Mouse (Mus musculus): Measurements from ENCODE around the gene Ly6g6c. TPM values are rescaled to one million over a fixed set of nuclear protein-coding genes. Genes with fewer than 3 reads are reported as not detected.

Ly6g6c gene
- polyA plus RNA-seq, 1 experiment: 4.0 TPM

- Histone ChIP-seq H3K4me3 (ENCODE audit: low read depth, low read length) (no peak overlapping the region), H3K4me1 (ENCODE audit: control insufficient read depth, insufficient read depth, low read length) (no peaks in the 10 kb centered on the region), H3K36me3 (ENCODE audit: control insufficient read depth, insufficient read depth, low read length, poor library complexity, severe bottlenecking) (no peaks in the 10 kb centered on the region), H3K9ac (ENCODE audit: low read depth, poor library complexity, severe bottlenecking) (no peak overlapping the region), H3K9me3 (replicated peaks; ENCODE audit: control insufficient read depth, insufficient read depth, low read length, poor library complexity, severe bottlenecking) (no peaks in the 10 kb centered on the region), H3K27me3 (ENCODE audit: control insufficient read depth, insufficient read depth, low read length, poor library complexity, severe bottlenecking) (no peaks in the 10 kb centered on the region), H3K27ac (ENCODE audit: insufficient read depth, low read length) (no peak overlapping the region)
- TF ChIP-seq CTCF (IDR thresholded peaks at IDR 0.05; ENCODE audit: low read depth, low read length) (peak; percentile 75), EP300 (IDR thresholded peaks at IDR 0.05; ENCODE audit: insufficient read depth, low read depth, low read length) (no peak), POLR2A (IDR thresholded peaks at IDR 0.05; ENCODE audit: insufficient read depth, low read length) (no peak)
Measured at GRCm38 (mm10) chr17:35105740-35106389, 40.7 kb downstream of the Ly6g6c start.

GRCm38 (mm10) chr17:35106522-35106921, 41.3 kb downstream of the Ly6g6c start:
- H3K36me3 ChIP-seq (ENCODE audit: control insufficient read depth, insufficient read depth, low read length, poor library complexity, severe bottlenecking): no peaks in the 10 kb centered on the region
- no peaks in the 10 kb centered on the region for H3K9me3 ChIP-seq (replicated peaks; ENCODE audit: control insufficient read depth, insufficient read depth, low read length, poor library complexity, severe bottlenecking)
- H3K27me3 ChIP-seq (ENCODE audit: control insufficient read depth, insufficient read depth, low read length, poor library complexity, severe bottlenecking): no peaks in the 10 kb centered on the region
- no peak overlapping the region for H3K9ac ChIP-seq (ENCODE audit: low read depth, poor library complexity, severe bottlenecking)
- H3K4me1 ChIP-seq (ENCODE audit: control insufficient read depth, insufficient read depth, low read length): no peaks in the 10 kb centered on the region
- TF ChIP-seq POLR2A (IDR thresholded peaks at IDR 0.05; ENCODE audit: insufficient read depth, low read length): no peak
- TF ChIP-seq EP300 (IDR thresholded peaks at IDR 0.05; ENCODE audit: insufficient read depth, low read depth, low read length): no peak
- no peak overlapping the region for H3K4me3 ChIP-seq (ENCODE audit: low read depth, low read length)
- no peak overlapping the region for H3K27ac ChIP-seq (ENCODE audit: insufficient read depth, low read length)

- no peak within 1 kb of the TSS for H3K9ac ChIP-seq (ENCODE audit: low read depth, poor library complexity, severe bottlenecking)
Measured at GRCm38 (mm10) chr17:35108097-35108496, 42.9 kb downstream of the Ly6g6c start, which contains the start of gene Ly6g5c. Gene Ly6g5c (plus strand): TSS chr17:35108279.

GRCm38 (mm10) chr17:35111774-35112173, 46.6 kb downstream of the Ly6g6c start:
- Histone ChIP-seq H3K9ac (ENCODE audit: low read depth, poor library complexity, severe bottlenecking) (no peak overlapping the region), H3K4me3 (ENCODE audit: low read depth, low read length) (no peak overlapping the region), H3K27me3 (ENCODE audit: control insufficient read depth, insufficient read depth, low read length, poor library complexity, severe bottlenecking) (no peaks in the 10 kb centered on the region), H3K9me3 (replicated peaks; ENCODE audit: control insufficient read depth, insufficient read depth, low read length, poor library complexity, severe bottlenecking) (no peaks in the 10 kb centered on the region), H3K27ac (ENCODE audit: insufficient read depth, low read length) (no peak overlapping the region), H3K4me1 (ENCODE audit: control insufficient read depth, insufficient read depth, low read length) (no peaks in the 10 kb centered on the region), H3K36me3 (ENCODE audit: control insufficient read depth, insufficient read depth, low read length, poor library complexity, severe bottlenecking) (peaks cover 7% of the 10 kb centered on the region; the same call in 1 of the 2 replicates)
- no peak for TF ChIP-seq EP300 (IDR thresholded peaks at IDR 0.05; ENCODE audit: insufficient read depth, low read depth, low read length)
- no peak for TF ChIP-seq CTCF (IDR thresholded peaks at IDR 0.05; ENCODE audit: low read depth, low read length)

More at GRCm38 (mm10) chr17:35108097-35108496, 42.9 kb downstream of the Ly6g6c start, which contains the start of gene Ly6g5c:
- no peak within 1 kb of the TSS for H3K27ac ChIP-seq (ENCODE audit: insufficient read depth, low read length)
- no peaks in the 10 kb centered on the region for H3K9me3 ChIP-seq (replicated peaks; ENCODE audit: control insufficient read depth, insufficient read depth, low read length, poor library complexity, severe bottlenecking)
- H3K27me3 ChIP-seq (ENCODE audit: control insufficient read depth, insufficient read depth, low read length, poor library complexity, severe bottlenecking): no peaks in the 10 kb centered on the region
- TF ChIP-seq CTCF (IDR thresholded peaks at IDR 0.05; ENCODE audit: low read depth, low read length): no peak
- no peak for TF ChIP-seq EP300 (IDR thresholded peaks at IDR 0.05; ENCODE audit: insufficient read depth, low read depth, low read length)
- no peak for TF ChIP-seq POLR2A (IDR thresholded peaks at IDR 0.05; ENCODE audit: insufficient read depth, low read length)
- H3K36me3 ChIP-seq (ENCODE audit: control insufficient read depth, insufficient read depth, low read length, poor library complexity, severe bottlenecking): no peaks in the 10 kb centered on the region
- no peaks in the 10 kb centered on the region for H3K4me1 ChIP-seq (ENCODE audit: control insufficient read depth, insufficient read depth, low read length)
- H3K4me3 ChIP-seq (ENCODE audit: low read depth, low read length): no peak within 1 kb of the TSS

GRCm38 (mm10) chr17:35115046-35116019, 50.1 kb downstream of the Ly6g6c start, which contains the start of gene Ly6g5b:
Gene Ly6g5b (minus strand): TSS chr17:35115428.
- H3K4me3 ChIP-seq (ENCODE audit: low read depth, low read length): no peak within 1 kb of the TSS
- H3K4me1 ChIP-seq (ENCODE audit: control insufficient read depth, insufficient read depth, low read length): no peaks in the 10 kb centered on the region
- no peaks in the 10 kb centered on the region for H3K27me3 ChIP-seq (ENCODE audit: control insufficient read depth, insufficient read depth, low read length, poor library complexity, severe bottlenecking)
- TF ChIP-seq CTCF (IDR thresholded peaks at IDR 0.05; ENCODE audit: low read depth, low read length) (peak; percentile 45), EP300 (IDR thresholded peaks at IDR 0.05; ENCODE audit: insufficient read depth, low read depth, low read length) (no peak)
- H3K36me3 ChIP-seq (ENCODE audit: control insufficient read depth, insufficient read depth, low read length, poor library complexity, severe bottlenecking): peaks cover 19% of the 10 kb centered on the region
- no peaks in the 10 kb centered on the region for H3K9me3 ChIP-seq (replicated peaks; ENCODE audit: control insufficient read depth, insufficient read depth, low read length, poor library complexity, severe bottlenecking)
- no peak within 1 kb of the TSS for H3K27ac ChIP-seq (ENCODE audit: insufficient read depth, low read length)
- H3K9ac ChIP-seq (ENCODE audit: low read depth, poor library complexity, severe bottlenecking): no peak within 1 kb of the TSS

Other genes with a start within 250 kb of the Ly6g6c start
- gene Stk19, start 228.4 kb upstream of the Ly6g6c start, polyA plus RNA-seq (2011; ENCODE audit: insufficient read depth, insufficient read length, low read depth, missing spikeins): 18.7 and 25.8 TPM in 2 replicates
- 22.6 and 24.5 TPM in 2 replicates for gene Dxo, start 228.4 kb upstream of the Ly6g6c start, polyA plus RNA-seq (2011; ENCODE audit: insufficient read depth, insufficient read length, low read depth, missing spikeins)
- gene Skiv2l, start 215.2 kb upstream of the Ly6g6c start, polyA plus RNA-seq (2011; ENCODE audit: insufficient read depth, insufficient read length, low read depth, missing spikeins): 12.7 and 13.1 TPM in 2 replicates
- 53.0 and 63.6 TPM in 2 replicates for gene Nelfe, start 215.0 kb upstream of the Ly6g6c start, polyA plus RNA-seq (2011; ENCODE audit: insufficient read depth, insufficient read length, low read depth, missing spikeins)
- gene Cfb, start 202.9 kb upstream of the Ly6g6c start, polyA plus RNA-seq (2011; ENCODE audit: insufficient read depth, insufficient read length, low read depth, missing spikeins): not detected in 2 replicates
- 22.8 and 24.7 TPM in 2 replicates for gene Zbtb12, start 185.9 kb upstream of the Ly6g6c start, polyA plus RNA-seq (2011; ENCODE audit: insufficient read depth, insufficient read length, low read depth, missing spikeins)
- 0.41 TPM in 1 of 2 replicates, not detected in the other for gene Gm20547, start 183.3 kb upstream of the Ly6g6c start, polyA plus RNA-seq (2011; ENCODE audit: insufficient read depth, insufficient read length, low read depth, missing spikeins)
- gene C2, start 167.1 kb upstream of the Ly6g6c start, polyA plus RNA-seq (2011; ENCODE audit: insufficient read depth, insufficient read length, low read depth, missing spikeins): 9.9 and 10.8 TPM in 2 replicates
- 60.9 and 75.4 TPM in 2 replicates for gene Ehmt2, start 166.9 kb upstream of the Ly6g6c start, polyA plus RNA-seq (2011; ENCODE audit: insufficient read depth, insufficient read length, low read depth, missing spikeins)
- 5.3 and 5.8 TPM in 2 replicates for gene Slc44a4, start 150.9 kb upstream of the Ly6g6c start, polyA plus RNA-seq (2011; ENCODE audit: insufficient read depth, insufficient read length, low read depth, missing spikeins)
- gene Neu1, start 134.1 kb upstream of the Ly6g6c start, polyA plus RNA-seq (2011; ENCODE audit: insufficient read depth, insufficient read length, low read depth, missing spikeins): 13.6 and 15.1 TPM in 2 replicates
- gene Hspa1b, start 106.2 kb upstream of the Ly6g6c start, polyA plus RNA-seq (2011; ENCODE audit: insufficient read depth, insufficient read length, low read depth, missing spikeins): 2.6 and 3.0 TPM in 2 replicates
- not detected in 2 replicates for gene Gm20481, start 95.5 kb upstream of the Ly6g6c start, polyA plus RNA-seq (2011; ENCODE audit: insufficient read depth, insufficient read length, low read depth, missing spikeins)
- gene Hspa1a, start 93.2 kb upstream of the Ly6g6c start, polyA plus RNA-seq (2011; ENCODE audit: insufficient read depth, insufficient read length, low read depth, missing spikeins): 1.9 and 2.5 TPM in 2 replicates
- 0.25 TPM in 1 of 2 replicates, not detected in the other for gene Hspa1l, start 92.7 kb upstream of the Ly6g6c start, polyA plus RNA-seq (2011; ENCODE audit: insufficient read depth, insufficient read length, low read depth, missing spikeins)
- 163 and 166 TPM in 2 replicates for gene Lsm2, start 83.5 kb upstream of the Ly6g6c start, polyA plus RNA-seq (2011; ENCODE audit: insufficient read depth, insufficient read length, low read depth, missing spikeins)
- gene Vars, start 64.4 kb upstream of the Ly6g6c start, polyA plus RNA-seq (2011; ENCODE audit: insufficient read depth, insufficient read length, low read depth, missing spikeins): 108 and 123 TPM in 2 replicates
- gene Vwa7, start 48.8 kb upstream of the Ly6g6c start, polyA plus RNA-seq (2011; ENCODE audit: insufficient read depth, insufficient read length, low read depth, missing spikeins): 0.30 and 0.33 TPM in 2 replicates
- 1.7 and 3.9 TPM in 2 replicates for gene Sapcd1, start 37.4 kb upstream of the Ly6g6c start, polyA plus RNA-seq (2011; ENCODE audit: insufficient read depth, insufficient read length, low read depth, missing spikeins)
- gene Msh5, start 18.6 kb upstream of the Ly6g6c start, polyA plus RNA-seq (2011; ENCODE audit: insufficient read depth, insufficient read length, low read depth, missing spikeins): 6.7 and 7.4 TPM in 2 replicates
- gene Clic1, start 15.4 kb upstream of the Ly6g6c start, polyA plus RNA-seq (2011; ENCODE audit: insufficient read depth, insufficient read length, low read depth, missing spikeins): 173 and 182 TPM in 2 replicates
- 92.5 and 101 TPM in 2 replicates for gene Ddah2, start 6.4 kb upstream of the Ly6g6c start, polyA plus RNA-seq (2011; ENCODE audit: insufficient read depth, insufficient read length, low read depth, missing spikeins)
- 2.8 and 3.3 TPM in 2 replicates for gene Mpig6b, start 796 bp downstream of the Ly6g6c start, polyA plus RNA-seq (2011; ENCODE audit: insufficient read depth, insufficient read length, low read depth, missing spikeins)
- gene Ly6g6e, start 11.5 kb downstream of the Ly6g6c start, polyA plus RNA-seq (2011; ENCODE audit: insufficient read depth, insufficient read length, low read depth, missing spikeins): 27.5 and 31.2 TPM in 2 replicates
- gene Ly6g6d, start 12.7 kb downstream of the Ly6g6c start, polyA plus RNA-seq (2011; ENCODE audit: insufficient read depth, insufficient read length, low read depth, missing spikeins): 1.3 and 1.9 TPM in 2 replicates
- gene Ly6g6f, start 20.2 kb downstream of the Ly6g6c start, polyA plus RNA-seq (2011; ENCODE audit: insufficient read depth, insufficient read length, low read depth, missing spikeins): not detected in 2 replicates
- 12.7 and 15.6 TPM in 2 replicates for gene Abhd16a, start 23.9 kb downstream of the Ly6g6c start, polyA plus RNA-seq (2011; ENCODE audit: insufficient read depth, insufficient read length, low read depth, missing spikeins)
- not detected in 2 replicates for gene Ly6g5c, start 42.9 kb downstream of the Ly6g6c start, polyA plus RNA-seq (2011; ENCODE audit: insufficient read depth, insufficient read length, low read depth, missing spikeins)
- not detected in 2 replicates for gene Ly6g5b, start 50.0 kb downstream of the Ly6g6c start, polyA plus RNA-seq (2011; ENCODE audit: insufficient read depth, insufficient read length, low read depth, missing spikeins)
- gene Gpank1, start 56.1 kb downstream of the Ly6g6c start, polyA plus RNA-seq (2011; ENCODE audit: insufficient read depth, insufficient read length, low read depth, missing spikeins): 18.9 and 19.1 TPM in 2 replicates
- gene Csnk2b, start 56.7 kb downstream of the Ly6g6c start, polyA plus RNA-seq (2011; ENCODE audit: insufficient read depth, insufficient read length, low read depth, missing spikeins): 146 and 173 TPM in 2 replicates
- 4.3 and 8.1 TPM in 2 replicates for gene D17H6S53E, start 61.0 kb downstream of the Ly6g6c start, polyA plus RNA-seq (2011; ENCODE audit: insufficient read depth, insufficient read length, low read depth, missing spikeins)
- not detected in 2 replicates for gene Apom, start 66.7 kb downstream of the Ly6g6c start, polyA plus RNA-seq (2011; ENCODE audit: insufficient read depth, insufficient read length, low read depth, missing spikeins)
- gene Bag6, start 69.8 kb downstream of the Ly6g6c start, polyA plus RNA-seq (2011; ENCODE audit: insufficient read depth, insufficient read length, low read depth, missing spikeins): 231 and 262 TPM in 2 replicates
- 236 and 256 TPM in 2 replicates for gene Prrc2a, start 99.5 kb downstream of the Ly6g6c start, polyA plus RNA-seq (2011; ENCODE audit: insufficient read depth, insufficient read length, low read depth, missing spikeins)
- 2.1 TPM in 1 of 2 replicates, not detected in the other for gene Aif1, start 110.7 kb downstream of the Ly6g6c start, polyA plus RNA-seq (2011; ENCODE audit: insufficient read depth, insufficient read length, low read depth, missing spikeins)
- gene Lst1, start 123.1 kb downstream of the Ly6g6c start, polyA plus RNA-seq (2011; ENCODE audit: insufficient read depth, insufficient read length, low read depth, missing spikeins): 2.3 and 2.5 TPM in 2 replicates
- 10.7 and 14.2 TPM in 2 replicates for gene Ltb, start 129.1 kb downstream of the Ly6g6c start, polyA plus RNA-seq (2011; ENCODE audit: insufficient read depth, insufficient read length, low read depth, missing spikeins)
- not detected in 2 replicates for gene Tnf, start 136.6 kb downstream of the Ly6g6c start, polyA plus RNA-seq (2011; ENCODE audit: insufficient read depth, insufficient read length, low read depth, missing spikeins)
- gene Lta, start 140.0 kb downstream of the Ly6g6c start, polyA plus RNA-seq (2011; ENCODE audit: insufficient read depth, insufficient read length, low read depth, missing spikeins): 0.64 TPM in 1 of 2 replicates, not detected in the other
- gene Gm16181, start 155.4 kb downstream of the Ly6g6c start, polyA plus RNA-seq (2011; ENCODE audit: insufficient read depth, insufficient read length, low read depth, missing spikeins): not detected in 2 replicates
- 2.3 and 4.2 TPM in 2 replicates for gene Atp6v1g2, start 168.3 kb downstream of the Ly6g6c start, polyA plus RNA-seq (2011; ENCODE audit: insufficient read depth, insufficient read length, low read depth, missing spikeins)
- gene Nfkbil1, start 170.4 kb downstream of the Ly6g6c start, polyA plus RNA-seq (2011; ENCODE audit: insufficient read depth, insufficient read length, low read depth, missing spikeins): 7.9 and 12.5 TPM in 2 replicates
- gene Ddx39b, start 176.4 kb downstream of the Ly6g6c start, polyA plus RNA-seq (2011; ENCODE audit: insufficient read depth, insufficient read length, low read depth, missing spikeins): 245 and 258 TPM in 2 replicates
- gene H2-D1, start 197.3 kb downstream of the Ly6g6c start, polyA plus RNA-seq (2011; ENCODE audit: insufficient read depth, insufficient read length, low read depth, missing spikeins): 19.8 and 23.1 TPM in 2 replicates

Data from ES-Bruce4 (cell line).